Mouse (Mus musculus): ENCODE data around the gene Crcp.

DNA sequence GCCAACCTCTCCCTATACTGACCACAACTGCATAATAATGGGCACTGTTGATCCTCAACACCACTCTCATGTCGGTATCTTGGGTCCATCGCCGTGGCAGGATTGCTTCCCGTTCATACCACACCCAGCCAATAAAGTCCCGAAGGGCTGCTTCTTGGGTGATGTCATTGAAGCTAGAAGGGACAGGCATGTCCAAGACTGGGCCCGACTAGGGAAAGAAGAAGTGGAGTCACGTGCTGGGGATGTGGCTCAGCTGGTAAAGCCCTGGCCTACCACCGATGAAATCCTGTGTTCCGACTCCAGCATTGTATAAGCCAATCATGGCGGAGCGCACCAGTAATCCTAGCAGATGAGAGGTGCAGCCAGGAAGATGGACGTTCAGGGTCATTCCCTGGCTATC lies 28.4 kb upstream of the Crcp start:
- TF ChIP-seq CTCF (IDR thresholded peaks at IDR 0.05; ENCODE audit: low read depth) (no peak), EP300 (IDR thresholded peaks at IDR 0.05; ENCODE audit: low read depth) (no peak)

Measured in liver, postnatal 0 days (tissue).